Mouse (Mus musculus): ENCODE measurements around the gene Ddx54.

DNA sequence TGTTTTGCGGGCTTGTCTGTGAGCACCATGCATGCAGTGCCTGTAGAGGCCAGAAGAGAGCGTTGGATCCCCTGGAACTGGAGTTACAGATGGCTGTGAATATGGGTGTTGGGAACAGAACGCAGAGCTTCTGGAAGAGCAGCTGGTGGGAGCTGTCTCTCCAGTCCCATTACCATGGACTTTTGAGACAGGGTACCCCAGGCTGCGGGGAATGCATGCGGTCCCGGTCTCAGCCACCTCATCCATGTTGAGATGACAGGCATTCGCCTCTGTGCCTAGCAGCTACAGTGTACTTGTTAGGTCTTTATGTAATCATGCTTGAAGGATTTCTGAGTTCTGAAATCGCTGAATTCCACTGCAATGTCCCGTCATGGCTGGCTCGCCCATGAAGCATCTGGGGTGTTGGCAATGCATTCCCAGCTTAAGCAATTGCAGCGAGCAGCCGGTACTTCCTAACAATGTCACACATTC, 43.8 kb downstream of the Ddx54 start:
- TF ChIP-seq CTCF (IDR thresholded peaks at IDR 0.05; ENCODE audit: extremely low read depth, insufficient read depth, insufficient read length, insufficient replicate concordance) (no peak), POLR2A (IDR thresholded peaks at IDR 0.05; ENCODE audit: low read depth, low read length) (no peak)
